Comparison of ENCODE assay signal across 22 mouse cellular contexts in the genomic region with DNA sequence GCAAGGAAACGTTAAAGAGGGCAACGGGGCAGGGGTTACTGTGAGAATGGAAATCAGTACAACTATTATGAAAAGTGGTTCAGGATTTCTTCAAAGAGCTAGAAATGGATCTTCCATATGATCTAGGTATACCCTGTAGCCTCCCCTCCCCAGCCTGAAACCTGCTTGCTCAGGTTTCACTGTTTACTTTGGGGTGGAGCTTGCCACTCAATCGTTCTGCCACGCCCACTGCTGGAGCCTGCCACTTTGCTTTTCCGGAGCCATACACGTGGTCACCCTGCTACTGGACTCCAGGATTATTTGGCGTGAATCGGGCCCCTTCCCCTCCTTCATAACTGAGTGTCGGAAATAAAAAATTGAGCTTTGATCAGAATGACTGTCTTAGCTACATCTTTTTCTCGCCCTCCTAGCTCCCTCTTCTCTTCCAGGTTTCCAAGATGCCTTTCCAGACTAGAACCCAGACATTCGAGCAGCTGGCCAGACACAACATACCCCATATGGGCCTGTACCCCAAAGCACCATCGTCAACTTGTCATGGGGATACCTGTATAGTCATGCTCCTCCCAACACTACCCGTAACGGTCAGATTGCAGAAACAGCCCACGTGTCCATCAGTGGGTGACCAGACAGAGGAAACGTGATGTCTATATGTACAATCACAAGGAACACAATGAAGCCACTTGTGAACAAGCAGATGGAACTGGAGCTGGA. TPM values are rescaled to one million over a fixed set of nuclear protein-coding genes. Genes with fewer than 3 reads are reported as not detected.
DNase-seq lines count a peak whose midpoint lies in the region; ATAC-seq and TF ChIP-seq lines count a peak whose summit lies in the region.
"Had no signal": no experiment of that assay in that cellular context is flagged by ENCODE, and none has a peak within 500 bp of the region (broad histone marks: within the 10 kb centered on the region; RNA-seq: fewer than 3 reads in every experiment).

No protein-coding gene starts in this region.

- TF ChIP-seq EP300 in lung, postnatal 0 days (IDR thresholded peaks at IDR 0.05), result no peak
- no peak for TF ChIP-seq EP300 in stomach, postnatal 0 days (optimal IDR thresholded peaks at IDR 0.05)

- ATAC-seq in lung, postnatal 0 days, result no peak
- ATAC-seq in intestine, embryonic 15.5 days, result peak; percentile 60
- peak; percentile 57; the same call in 1 of the 2 replicates for ATAC-seq in stomach, postnatal 0 days (ENCODE audit: low FRiP score, low TSS enrichment)
- ATAC-seq: activated CD4-positive, CD25-positive, alpha-beta regulatory T cell, adult 4 months; forebrain, embryonic 13.5 days; hindbrain, postnatal 0 days; midbrain, embryonic 15.5 days had no signal

- H3K9ac ChIP-seq in lung, postnatal 0 days (replicated peaks; ENCODE audit: low read depth), result no peak overlapping the region
- no peak overlapping the region for H3K9ac ChIP-seq in intestine, embryonic 15.5 days
- no peak overlapping the region for H3K9ac ChIP-seq in stomach, postnatal 0 days (ENCODE audit: low read length)
- H3K9ac ChIP-seq: forebrain, embryonic 13.5 days; limb, embryonic 13.5 days; lung, embryonic 15.5 days; midbrain, embryonic 15.5 days had no signal

- no peaks in the 10 kb centered on the region for H3K27me3 ChIP-seq in lung, postnatal 0 days (replicated peaks; ENCODE audit: insufficient read depth, low read length)
- H3K27me3 ChIP-seq in intestine, embryonic 15.5 days (replicated peaks), result no peaks in the 10 kb centered on the region
- no peaks in the 10 kb centered on the region for H3K27me3 ChIP-seq in stomach, postnatal 0 days (ENCODE audit: control insufficient read depth, insufficient read depth, low read length)
- H3K27me3 ChIP-seq: forebrain, embryonic 13.5 days; limb, embryonic 13.5 days; lung, embryonic 15.5 days; midbrain, embryonic 15.5 days had no signal

- peak; percentile 26 for DNase-seq in embryo, embryonic 10.5 days (ENCODE audit: low spot score)
- no peak for DNase-seq in embryo, embryonic 11 days
- DNase-seq in lung, adult 18-20 months, result peak; percentile 23 to 37
- no peak for DNase-seq in lung, postnatal 0 days (ENCODE audit: low spot score)
- peak; percentile 69 for DNase-seq in stomach, postnatal 0 days (ENCODE audit: low spot score)
- DNase-seq in heart, adult 18-20 months, result no peak
- DNase-seq: adrenal gland, postnatal 10 days; cerebellum, postnatal 10 days; gastrocnemius, postnatal 10 days; kidney, adult 8-10 months; spleen, adult 18-20 months had no signal

- no peak overlapping the region for H3K27ac ChIP-seq in lung, postnatal 0 days (ENCODE audit: low read length)
- no peak overlapping the region for H3K27ac ChIP-seq in intestine, embryonic 15.5 days
- no peak overlapping the region for H3K27ac ChIP-seq in stomach, postnatal 0 days (replicated peaks)
- H3K27ac ChIP-seq: forebrain, embryonic 13.5 days; hindbrain, embryonic 10.5 days; hindbrain, postnatal 0 days; limb, embryonic 13.5 days; lung, embryonic 15.5 days; midbrain, embryonic 15.5 days had no signal

- 44% methylated on average over 15 of the region's 16 CpGs for WGBS in lung, postnatal 0 days
- WGBS in intestine, embryonic 15.5 days, result 49% methylated on average over 16 of the region's 16 CpGs
- 43% methylated on average over 16 of the region's 16 CpGs for WGBS in stomach, postnatal 0 days

- H3K9me3 ChIP-seq in lung, postnatal 0 days (ENCODE audit: low read length), result no peaks in the 10 kb centered on the region
- no peaks in the 10 kb centered on the region for H3K9me3 ChIP-seq in intestine, embryonic 15.5 days
- no peaks in the 10 kb centered on the region for H3K9me3 ChIP-seq in stomach, postnatal 0 days (ENCODE audit: control insufficient read depth, low read length)
- H3K9me3 ChIP-seq: forebrain, embryonic 13.5 days; G1E; hindbrain, embryonic 10.5 days; limb, embryonic 13.5 days; lung, embryonic 15.5 days; midbrain, embryonic 15.5 days had no signal

- TF ChIP-seq CTCF in lung, postnatal 0 days (IDR thresholded peaks at IDR 0.05), result no peak
- no peak for TF ChIP-seq CTCF in stomach, postnatal 0 days (IDR thresholded peaks at IDR 0.05; ENCODE audit: low read depth)

- H3K4me3 ChIP-seq in lung, postnatal 0 days (ENCODE audit: low read depth, low read length), result no peak overlapping the region
- H3K4me3 ChIP-seq in intestine, embryonic 15.5 days (replicated peaks), result no peak overlapping the region
- H3K4me3 ChIP-seq in stomach, postnatal 0 days (ENCODE audit: low read depth, low read length), result no peak overlapping the region
- H3K4me3 ChIP-seq: erythroblast, embryonic 14.5 days; forebrain, embryonic 13.5 days; hindbrain, embryonic 10.5 days; limb, embryonic 13.5 days; lung, embryonic 15.5 days; midbrain, embryonic 15.5 days; myocyte had no signal

- H3K4me1 ChIP-seq in lung, postnatal 0 days (ENCODE audit: insufficient read depth, low read depth, low read length), result no peaks in the 10 kb centered on the region
- no peaks in the 10 kb centered on the region for H3K4me1 ChIP-seq in intestine, embryonic 15.5 days (replicated peaks)
- H3K4me1 ChIP-seq in stomach, postnatal 0 days (replicated peaks; ENCODE audit: control insufficient read depth, insufficient read depth), result no peaks in the 10 kb centered on the region
- H3K4me1 ChIP-seq: forebrain, embryonic 13.5 days; hindbrain, embryonic 10.5 days; limb, embryonic 13.5 days; lung, embryonic 15.5 days; midbrain, embryonic 15.5 days had no signal

- no peaks in the 10 kb centered on the region for H3K36me3 ChIP-seq in lung, postnatal 0 days (ENCODE audit: insufficient read depth, low read length)
- no peaks in the 10 kb centered on the region for H3K36me3 ChIP-seq in intestine, embryonic 15.5 days
- H3K36me3 ChIP-seq in stomach, postnatal 0 days (ENCODE audit: control insufficient read depth, insufficient read depth, low read length), result no peaks in the 10 kb centered on the region
- H3K36me3 ChIP-seq: G1E; hindbrain, embryonic 10.5 days; limb, embryonic 13.5 days; lung, embryonic 15.5 days; midbrain, embryonic 15.5 days had no signal

- no peak overlapping the region for H3K4me2 ChIP-seq in lung, postnatal 0 days (replicated peaks; ENCODE audit: low read depth, low read length)
- no peak overlapping the region for H3K4me2 ChIP-seq in intestine, embryonic 15.5 days (replicated peaks)
- H3K4me2 ChIP-seq in stomach, postnatal 0 days (replicated peaks; ENCODE audit: low read depth), result no peak overlapping the region
- H3K4me2 ChIP-seq: forebrain, embryonic 13.5 days; limb, embryonic 13.5 days; lung, embryonic 15.5 days; midbrain, embryonic 15.5 days had no signal

RNA-seq across cellular contexts. Expression of a gene that starts 23.7 kb away (rescaled TPM):
- 18.7 and 20.9 TPM in 2 replicates for polyA plus RNA-seq in lung, postnatal 0 days (2015; fragmentation: Nextera tagmentation; extraction: Ambion mirVana)
- 30.3 TPM in 2 replicates for polyA plus RNA-seq in intestine, embryonic 15.5 days (2015; fragmentation: Nextera tagmentation; extraction: Ambion mirVana)
- polyA plus RNA-seq in stomach, postnatal 0 days (2015; fragmentation: Nextera tagmentation; extraction: Ambion mirVana), result 20.9 and 24.0 TPM in 2 replicates
- 10 to 100 TPM; 11.1 to 12.3 TPM for total RNA-seq in heart, adult 18-20 months (2021)

Comparison
In these comparisons a context has a peak if more than half of its experiments do, and no peak if none do; other contexts are left out.
1. DNase-seq: peak in embryo, embryonic 10.5 days (single experiment), lung, adult 18-20 months (2 of 2) and stomach, postnatal 0 days (single experiment); none in embryo, embryonic 11 days (single experiment), lung, postnatal 0 days (single experiment) and heart, adult 18-20 months (0 of 2).